Mouse (Mus musculus) right cerebral cortex, postnatal 14 days (tissue): Measurements from ENCODE around the gene Klf6.

Source experiments
- DNase-seq: peaks from one replicate; pipeline ENCODE4 v3.0.0; 2022

Gene Klf6

GRCm38 (mm10) chr13:5864265-5865097 is 3.2 kb downstream of the Klf6 start:
- DNase-seq = no peak

DNA sequence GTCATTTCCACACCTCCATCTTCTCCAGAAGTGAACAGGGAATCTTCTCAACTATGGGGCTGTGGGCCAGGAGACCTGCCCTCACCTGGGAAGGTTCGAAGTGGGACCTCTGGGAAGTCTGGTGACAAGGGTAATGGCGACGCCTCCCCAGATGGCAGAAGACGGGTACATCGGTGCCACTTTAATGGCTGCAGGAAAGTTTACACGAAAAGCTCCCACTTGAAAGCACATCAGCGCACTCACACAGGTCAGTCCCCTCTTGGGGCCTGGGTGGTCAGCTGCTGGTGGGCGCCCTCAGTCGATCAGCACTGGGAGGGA is 3.8 kb downstream of the Klf6 start:
- no peak for DNase-seq

DNA sequence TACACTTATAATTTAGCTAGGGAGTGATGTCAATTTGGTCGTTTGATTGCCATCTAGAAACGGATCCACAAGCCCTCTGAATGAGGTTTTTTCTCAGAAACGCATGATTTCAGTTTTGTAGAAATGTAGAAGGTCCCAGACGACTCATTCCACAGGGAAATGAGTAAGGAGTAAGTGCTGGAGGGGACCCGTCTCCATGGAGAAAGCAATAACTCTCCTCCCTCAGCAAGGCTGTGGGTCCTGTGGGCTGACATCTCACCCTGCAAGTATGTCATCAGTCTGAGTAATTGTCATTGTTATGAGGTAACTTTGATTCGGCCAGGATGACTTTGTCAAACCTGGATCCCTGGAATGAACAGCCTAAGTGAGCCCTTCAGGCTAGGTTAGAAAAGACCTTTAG is 4.8 kb downstream of the Klf6 start:
- no peak for DNase-seq

- DNase-seq = no peak
Observed at GRCm38 (mm10) chr13:5866532-5866931, 5.2 kb downstream of the Klf6 start.

DNA sequence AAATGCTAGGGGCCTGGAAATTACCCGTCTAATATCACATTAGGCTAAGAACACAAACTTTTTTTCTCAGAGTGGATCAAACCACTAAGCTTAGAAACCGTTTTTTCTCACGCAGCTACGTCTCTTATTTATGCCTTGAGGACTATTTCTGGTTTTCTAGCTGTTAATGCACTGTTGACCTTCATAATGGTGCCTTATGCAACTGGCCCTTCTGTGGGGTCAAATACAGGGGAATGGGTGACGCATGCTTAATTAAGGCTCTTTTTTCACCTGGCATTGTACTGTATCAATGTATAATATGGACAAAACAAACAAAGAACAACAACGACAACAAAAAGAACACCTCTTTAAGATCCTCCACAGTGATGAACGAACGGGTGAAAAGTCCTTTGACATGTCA is 7.1 kb downstream of the Klf6 start:
- DNase-seq = no peak

DNA sequence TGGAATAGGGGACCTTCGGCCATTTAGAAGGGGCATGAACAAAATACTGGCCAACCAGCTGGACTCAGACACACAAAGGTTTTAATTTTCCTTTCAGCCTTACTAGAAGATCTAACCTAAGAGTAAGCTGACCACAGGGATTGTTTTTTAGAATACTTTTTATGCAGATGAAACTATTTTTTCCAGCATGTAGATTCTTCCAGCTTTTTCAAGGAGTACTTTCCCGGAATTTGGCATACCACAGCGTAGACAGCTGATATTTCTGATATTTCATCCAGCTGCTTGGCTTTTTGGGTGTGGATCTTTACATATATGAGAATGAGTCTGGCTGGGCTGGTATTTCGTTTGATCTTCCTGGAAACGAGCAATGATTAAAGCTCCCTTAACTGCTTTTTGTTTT is 8.2 kb downstream of the Klf6 start:
- DNase-seq = no peak

DNA sequence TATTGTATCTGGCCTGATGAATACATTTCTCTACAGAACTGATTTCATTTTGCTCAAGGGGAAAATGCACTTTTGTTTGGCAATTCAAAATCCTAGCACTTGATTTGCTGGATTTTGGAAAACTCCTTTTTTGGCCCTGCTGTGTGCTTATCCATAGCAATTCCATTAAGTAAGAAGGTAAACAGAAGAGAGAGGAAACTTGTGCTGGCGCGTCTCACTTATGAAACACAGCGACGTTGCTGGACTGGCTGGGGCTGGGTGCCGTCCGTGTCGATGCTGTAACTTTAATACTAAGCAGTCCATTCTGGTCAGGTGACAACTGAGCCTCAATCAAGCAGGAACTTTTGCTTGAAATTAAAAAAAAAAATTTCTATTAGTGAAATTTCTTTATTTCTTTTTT is 8.6 kb downstream of the Klf6 start:
- no peak for DNase-seq

DNA sequence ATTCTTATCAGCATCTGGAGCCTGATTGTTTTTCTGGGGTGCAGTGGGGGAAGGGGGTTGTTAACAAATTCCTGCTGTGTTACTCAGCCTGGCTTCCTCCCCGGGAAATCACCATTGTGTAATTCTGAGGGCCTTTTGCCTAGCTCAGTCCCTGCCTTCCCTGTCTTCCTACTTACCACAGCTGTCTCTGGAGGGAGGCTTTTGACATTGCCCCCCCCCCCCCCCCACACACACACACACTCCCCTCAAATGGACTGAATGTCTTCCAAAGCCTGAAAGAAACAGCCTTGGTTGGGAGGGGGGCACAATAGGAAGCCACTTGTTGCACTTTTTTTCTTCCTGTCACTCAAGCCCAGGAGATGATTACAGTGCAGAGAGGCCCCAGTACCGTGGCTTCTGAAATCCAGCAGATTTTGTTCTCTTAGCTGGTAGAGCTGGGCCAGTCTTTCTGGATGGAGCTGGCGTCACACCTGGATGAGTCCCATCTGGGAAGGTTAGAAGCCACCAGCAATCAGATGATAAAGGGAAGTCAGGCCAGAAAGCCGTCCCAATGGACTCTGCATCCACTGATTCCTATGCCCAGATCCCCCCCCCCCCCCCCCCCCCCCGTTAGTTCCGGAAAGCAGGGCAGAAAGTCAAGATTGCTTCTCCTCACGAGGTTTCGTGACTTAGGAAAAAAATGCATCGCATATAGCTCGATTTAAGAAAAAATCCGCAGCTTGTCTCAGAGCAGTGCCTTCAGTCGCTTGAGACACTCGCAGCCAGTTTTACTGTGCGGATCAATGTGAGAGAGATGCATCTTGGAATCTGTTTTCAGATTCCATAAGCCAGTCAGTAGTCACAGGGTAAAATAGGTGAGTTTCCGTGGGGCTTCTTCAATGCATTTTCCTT is 9.3 kb downstream of the Klf6 start:
- no peak for DNase-seq

DNA sequence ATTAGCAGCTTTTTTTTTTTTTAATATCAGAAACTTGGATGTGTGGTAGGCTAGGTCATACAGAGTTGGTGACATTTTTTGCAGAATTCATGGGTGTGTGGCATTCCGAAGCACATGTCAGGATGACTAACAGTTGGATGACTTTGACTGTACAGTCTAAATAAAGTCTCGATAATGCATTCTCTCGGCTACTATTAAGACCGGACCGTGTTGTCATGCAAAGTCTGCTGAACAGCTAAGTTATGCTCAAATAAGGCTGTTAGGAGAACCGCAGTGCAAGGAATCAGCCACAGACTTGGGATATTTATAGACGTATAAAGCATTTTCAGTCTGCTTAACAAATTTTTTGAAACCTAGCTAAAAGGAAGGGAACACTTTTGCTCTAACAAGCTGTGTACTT is 10.1 kb downstream of the Klf6 start:
- no peak for DNase-seq

DNA sequence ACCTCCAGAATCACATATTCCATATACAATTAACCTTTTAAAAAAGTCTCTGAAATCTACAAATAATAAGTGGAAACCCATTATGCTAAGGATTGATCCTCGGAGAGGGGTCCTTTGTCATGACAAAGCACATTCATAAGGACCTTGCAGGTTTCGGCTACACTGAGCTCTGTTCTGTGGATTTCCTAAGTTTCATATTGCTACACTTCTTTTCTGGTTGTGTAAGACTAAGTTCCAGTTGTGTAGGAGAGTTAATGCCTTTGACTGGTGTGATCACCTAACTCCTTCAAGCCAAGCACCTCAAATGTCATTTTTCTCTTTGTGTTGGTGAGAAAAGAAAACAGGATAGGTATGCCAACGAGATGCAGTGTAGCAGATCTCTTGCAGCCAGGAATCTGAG is 12.4 kb downstream of the Klf6 start:
- no peak for DNase-seq

- DNase-seq = no peak
Observed at GRCm38 (mm10) chr13:5875478-5875877, 14.2 kb downstream of the Klf6 start.

- DNase-seq = no peak
Observed at GRCm38 (mm10) chr13:5878748-5879147, 17.5 kb downstream of the Klf6 start.

DNA sequence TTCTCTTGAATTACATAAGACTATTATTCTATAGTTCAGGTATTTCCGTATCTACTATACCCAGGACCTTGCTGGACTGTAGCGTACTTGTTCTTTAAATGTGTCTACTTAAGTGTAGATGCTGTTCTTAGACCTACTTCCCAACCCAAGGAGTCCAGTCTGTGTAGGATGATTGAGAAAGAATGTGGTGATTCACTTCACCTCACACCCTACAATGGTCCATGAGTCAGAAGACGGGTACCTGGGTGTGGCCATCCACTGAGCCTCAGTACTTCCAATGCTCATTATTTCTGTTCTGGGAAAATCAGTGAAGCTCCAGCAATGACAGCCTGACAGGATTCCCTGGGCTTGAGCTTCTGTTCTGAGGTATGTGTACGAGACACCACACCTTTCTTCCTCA is 25.5 kb downstream of the Klf6 start:
- no peak for DNase-seq

DNA sequence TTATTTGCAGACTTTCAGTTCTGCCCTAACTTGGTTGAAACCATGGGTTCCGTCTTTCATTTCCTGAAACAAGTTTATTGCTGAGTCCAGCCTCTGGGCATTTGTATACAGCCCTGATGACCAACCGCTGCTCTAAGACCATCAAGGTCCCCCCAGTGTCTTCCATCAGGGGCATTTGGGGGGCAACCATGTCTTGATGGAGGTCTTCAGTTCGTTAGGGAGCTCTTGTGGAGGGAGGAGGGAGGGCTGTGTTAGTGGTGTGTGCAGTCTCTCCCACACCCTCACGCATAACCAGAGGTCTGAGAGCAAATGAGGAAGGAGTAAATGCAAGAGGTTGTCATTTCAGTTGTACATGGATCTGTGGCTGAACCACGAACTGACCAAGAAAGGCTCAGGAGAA is 26.9 kb downstream of the Klf6 start:
- DNase-seq = no peak

- DNase-seq = no peak
Observed at GRCm38 (mm10) chr13:5888731-5889130, 27.4 kb downstream of the Klf6 start.

DNA sequence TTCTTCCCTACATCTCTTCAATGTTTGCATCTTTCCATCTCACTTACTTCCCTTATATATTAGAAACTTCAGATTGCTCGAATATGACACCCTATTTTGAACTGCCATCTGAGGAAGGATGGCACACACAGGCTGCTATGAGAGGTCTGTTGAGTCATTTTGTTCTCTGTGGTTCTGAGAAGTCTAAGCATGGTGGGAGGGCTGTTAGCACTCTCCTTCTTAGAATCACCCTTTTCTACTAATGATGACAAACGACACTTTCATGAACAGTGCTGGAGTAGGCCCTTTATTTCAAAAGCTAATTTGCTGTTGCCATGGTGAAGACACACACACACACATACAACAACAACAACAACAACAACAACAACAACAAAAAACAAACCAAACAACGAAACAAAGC is 28.8 kb downstream of the Klf6 start:
- DNase-seq = no peak

GRCm38 (mm10) chr13:5892684-5893447 is 31.6 kb downstream of the Klf6 start:
- no peak for DNase-seq

GRCm38 (mm10) chr13:5894910-5895309 is 33.6 kb downstream of the Klf6 start:
- DNase-seq = no peak

DNA sequence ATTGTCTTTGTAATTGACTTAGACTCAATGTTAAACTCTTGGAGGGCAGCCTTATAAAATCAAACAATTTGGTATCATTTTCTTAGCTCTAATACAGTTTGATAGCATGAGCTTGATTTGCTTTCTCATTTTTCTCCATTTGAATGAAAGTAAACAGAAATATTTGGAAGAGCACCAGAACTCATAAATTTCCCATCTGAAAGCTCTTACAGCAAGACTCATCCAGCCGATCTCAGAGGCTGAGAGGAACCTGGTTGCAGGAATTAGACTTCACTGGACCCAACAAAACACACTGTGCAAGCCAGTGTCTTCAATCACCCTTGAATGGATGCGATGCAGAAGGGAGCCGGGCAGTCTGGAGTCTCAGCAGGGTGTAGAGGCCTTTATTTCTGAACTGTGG is 34.6 kb downstream of the Klf6 start:
- DNase-seq = no peak

- DNase-seq = no peak
Observed at GRCm38 (mm10) chr13:5897176-5897959, 36.1 kb downstream of the Klf6 start.

GRCm38 (mm10) chr13:5899021-5899420 is 37.7 kb downstream of the Klf6 start:
- no peak for DNase-seq

DNA sequence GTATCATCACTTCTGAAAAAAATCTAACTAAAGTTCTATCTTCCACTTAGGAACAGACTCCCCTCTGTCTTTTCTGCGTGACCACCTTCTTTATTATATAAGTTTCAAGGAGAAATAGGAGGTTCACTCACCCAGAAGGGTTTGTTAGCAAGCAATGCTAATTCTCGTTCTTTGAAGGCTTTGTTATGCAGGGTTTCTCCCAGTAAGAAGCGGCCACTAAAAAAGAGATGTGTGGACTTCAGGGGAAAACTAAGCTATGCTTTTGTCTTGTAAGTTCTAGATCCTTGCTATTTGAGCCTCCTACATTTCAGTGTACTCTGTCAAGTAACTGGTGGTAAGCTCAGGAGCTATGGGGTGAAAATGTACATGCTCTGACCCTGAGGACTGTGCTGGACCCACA is 38.4 kb downstream of the Klf6 start:
- DNase-seq = no peak

DNA sequence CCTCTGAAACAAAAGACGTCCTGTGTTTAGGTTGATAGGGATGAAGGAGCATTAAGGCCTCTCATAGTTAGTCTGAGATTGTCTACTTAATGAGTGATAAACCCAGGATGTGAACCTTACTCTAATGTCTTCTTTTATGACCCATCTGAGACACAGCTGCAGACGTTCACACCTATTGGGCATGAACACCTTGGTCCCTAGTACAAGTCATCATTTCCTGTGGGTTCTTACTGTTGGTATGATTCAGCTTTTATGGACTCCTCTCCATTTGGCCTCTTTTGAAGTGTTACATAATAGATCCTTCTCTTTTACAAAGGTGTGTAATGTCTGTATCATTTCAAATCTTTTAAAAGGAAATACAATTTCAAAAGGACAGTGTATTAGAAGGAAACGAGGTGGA is 51.9 kb downstream of the Klf6 start:
- no peak for DNase-seq
